Mouse (Mus musculus): ENCODE measurements around the gene Jazf1.

- no peak for TF ChIP-seq GATA1 (IDR thresholded peaks at IDR 0.05; ENCODE audit: borderline replicate concordance, low read length)
- no peak for TF ChIP-seq FLI1 (IDR thresholded peaks at IDR 0.05; ENCODE audit: low read length)
These were observed 114.0 kb downstream of the Jazf1 start for GRCm38 (mm10) chr6:52954441-52954840.

Data from megakaryocyte, embryonic 14.5 days (primary cell).